Mouse (Mus musculus): ENCODE data around the gene Sox8. TPM values are rescaled to one million over a fixed set of nuclear protein-coding genes. Genes with fewer than 3 reads are reported as not detected.

Gene Sox8
- polyA plus RNA-seq, 1 experiment from 2014 or later = 1.4 TPM

GRCm38 (mm10) chr17:25577702-25578101 lies 7.2 kb upstream of the Sox8 start:
- Histone ChIP-seq H3K4me3 (ENCODE audit: low read depth, low read length) (no peak overlapping the region), H3K36me3 (ENCODE audit: control insufficient read depth, insufficient read depth, low read length) (no peaks in the 10 kb centered on the region), H3K27ac (replicated peaks) (no peak overlapping the region), H3K4me2 (replicated peaks; ENCODE audit: low read depth) (no peak overlapping the region), H3K4me1 (replicated peaks; ENCODE audit: control insufficient read depth, insufficient read depth) (no peaks in the 10 kb centered on the region), H3K27me3 (ENCODE audit: control insufficient read depth, insufficient read depth, low read length) (no peaks in the 10 kb centered on the region), H3K9ac (ENCODE audit: low read length) (no peak overlapping the region), H3K9me3 (ENCODE audit: control insufficient read depth, low read length) (no peaks in the 10 kb centered on the region)
- no peak for TF ChIP-seq CTCF (IDR thresholded peaks at IDR 0.05; ENCODE audit: low read depth)
- no peak for ATAC-seq (ENCODE audit: low FRiP score, low TSS enrichment)
- DNase-seq (ENCODE audit: low spot score) = no peak
- 59% methylated on average over 2 of the region's 2 CpGs for WGBS

- Histone ChIP-seq H3K9me3 (ENCODE audit: control insufficient read depth, low read length) (no peaks in the 10 kb centered on the region), H3K27ac (replicated peaks) (no peak overlapping the region), H3K4me1 (replicated peaks; ENCODE audit: control insufficient read depth, insufficient read depth) (no peaks in the 10 kb centered on the region), H3K36me3 (ENCODE audit: control insufficient read depth, insufficient read depth, low read length) (no peaks in the 10 kb centered on the region), H3K4me3 (ENCODE audit: low read depth, low read length) (no peak overlapping the region), H3K9ac (ENCODE audit: low read length) (no peak overlapping the region), H3K27me3 (ENCODE audit: control insufficient read depth, insufficient read depth, low read length) (no peaks in the 10 kb centered on the region), H3K4me2 (replicated peaks; ENCODE audit: low read depth) (no peak overlapping the region)
- WGBS = 57% methylated on average over 6 of the region's 6 CpGs
- no peak for TF ChIP-seq CTCF (IDR thresholded peaks at IDR 0.05; ENCODE audit: low read depth)
- TF ChIP-seq EP300 (optimal IDR thresholded peaks at IDR 0.05) = no peak
- ATAC-seq (ENCODE audit: low FRiP score, low TSS enrichment) (no peak), DNase-seq (ENCODE audit: low spot score) (no peak)
Measured at GRCm38 (mm10) chr17:25577263-25577662, 6.8 kb upstream of the Sox8 start.

GRCm38 (mm10) chr17:25576034-25576433 lies 5.5 kb upstream of the Sox8 start:
- no peaks in the 10 kb centered on the region for H3K36me3 ChIP-seq (ENCODE audit: control insufficient read depth, insufficient read depth, low read length)
- no peaks in the 10 kb centered on the region for H3K4me1 ChIP-seq (replicated peaks; ENCODE audit: control insufficient read depth, insufficient read depth)
- no peak overlapping the region for H3K4me3 ChIP-seq (ENCODE audit: low read depth, low read length)
- 59% methylated on average over 2 of the region's 2 CpGs for WGBS
- ATAC-seq (ENCODE audit: low FRiP score, low TSS enrichment) (no peak), DNase-seq (ENCODE audit: low spot score) (no peak)
- no peaks in the 10 kb centered on the region for H3K9me3 ChIP-seq (ENCODE audit: control insufficient read depth, low read length)
- no peak overlapping the region for H3K4me2 ChIP-seq (replicated peaks; ENCODE audit: low read depth)
- H3K27ac ChIP-seq (replicated peaks) = no peak overlapping the region
- TF ChIP-seq EP300 (optimal IDR thresholded peaks at IDR 0.05) (no peak), CTCF (IDR thresholded peaks at IDR 0.05; ENCODE audit: low read depth) (no peak)
- H3K27me3 ChIP-seq (ENCODE audit: control insufficient read depth, insufficient read depth, low read length) = 0 out of 2 replicates have a peak, but pooled peaks cover under 1% of the 10 kb centered on the region
- H3K9ac ChIP-seq (ENCODE audit: low read length) = no peak overlapping the region

- DNase-seq (ENCODE audit: low spot score) = no peak
- 65% methylated on average over 12 of the region's 12 CpGs for WGBS
Measured at GRCm38 (mm10) chr17:25575208-25575971, 4.9 kb upstream of the Sox8 start.

DNA sequence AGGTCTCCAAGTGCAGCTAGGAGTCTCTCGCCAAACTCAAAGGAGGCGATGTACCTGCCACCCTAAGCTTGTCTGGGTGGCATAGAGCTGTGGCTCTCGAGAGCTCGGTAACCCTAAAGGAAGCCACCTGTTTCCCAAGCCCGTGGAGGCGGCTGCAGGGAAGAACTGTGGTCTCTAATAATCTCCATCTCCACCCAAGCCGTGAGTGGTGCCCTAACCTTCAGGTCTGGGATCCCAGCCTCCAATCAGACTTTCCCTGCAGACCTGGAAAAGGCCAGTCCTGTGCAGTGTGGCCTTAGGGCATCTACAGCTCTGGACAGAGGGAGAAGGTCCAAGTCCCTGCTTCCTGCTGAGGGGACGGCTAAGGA lies 951 bp upstream of the Sox8 start:
- Histone ChIP-seq H3K36me3 (ENCODE audit: control insufficient read depth, insufficient read depth, low read length) (no peaks in the 10 kb centered on the region), H3K27me3 (ENCODE audit: control insufficient read depth, insufficient read depth, low read length) (peaks cover 3% of the 10 kb centered on the region; the same call in 1 of the 2 replicates), H3K9me3 (ENCODE audit: control insufficient read depth, low read length) (no peaks in the 10 kb centered on the region), H3K4me1 (replicated peaks; ENCODE audit: control insufficient read depth, insufficient read depth) (0 out of 2 replicates have a peak, but pooled peaks cover 3% of the 10 kb centered on the region), H3K9ac (ENCODE audit: low read length) (peak overlapping the region; percentile 59; the same call in 1 of the 2 replicates), H3K27ac (replicated peaks) (no peak overlapping the region), H3K4me2 (replicated peaks; ENCODE audit: low read depth) (peak overlapping the region; percentile 87), H3K4me3 (ENCODE audit: low read depth, low read length) (peak overlapping the region; percentile 48)
- TF ChIP-seq EP300 (optimal IDR thresholded peaks at IDR 0.05) = no peak
- TF ChIP-seq CTCF (IDR thresholded peaks at IDR 0.05; ENCODE audit: low read depth) = no peak
- ATAC-seq (ENCODE audit: low FRiP score, low TSS enrichment) (no peak), DNase-seq (ENCODE audit: low spot score) (no peak)
- WGBS = 13% methylated on average over 8 of the region's 8 CpGs

More at GRCm38 (mm10) chr17:25575208-25575971, 4.9 kb upstream of the Sox8 start:
- no peaks in the 10 kb centered on the region for H3K9me3 ChIP-seq (ENCODE audit: control insufficient read depth, low read length)
- H3K4me1 ChIP-seq (replicated peaks; ENCODE audit: control insufficient read depth, insufficient read depth) = no peaks in the 10 kb centered on the region
- TF ChIP-seq EP300 (optimal IDR thresholded peaks at IDR 0.05) = no peak
- no peak for TF ChIP-seq CTCF (IDR thresholded peaks at IDR 0.05; ENCODE audit: low read depth)
- ATAC-seq (ENCODE audit: low FRiP score, low TSS enrichment) = no peak
- H3K4me3 ChIP-seq (ENCODE audit: low read depth, low read length) = no peak overlapping the region
- 0 out of 2 replicates have a peak, but pooled peaks cover 3% of the 10 kb centered on the region for H3K27me3 ChIP-seq (ENCODE audit: control insufficient read depth, insufficient read depth, low read length)
- no peak overlapping the region for H3K4me2 ChIP-seq (replicated peaks; ENCODE audit: low read depth)
- H3K9ac ChIP-seq (ENCODE audit: low read length) = no peak overlapping the region
- H3K36me3 ChIP-seq (ENCODE audit: control insufficient read depth, insufficient read depth, low read length) = no peaks in the 10 kb centered on the region
- no peak overlapping the region for H3K27ac ChIP-seq (replicated peaks)

Measured in stomach, postnatal 0 days (tissue).